Mouse (Mus musculus) T-helper 17 cell (primary cell): Measurements from ENCODE around the gene Tmem262.
"Not testable (repeated sequence)": the region's sequence is repeated elsewhere in the genome, so short reads cannot be mapped to it uniquely, and the experiment has no call there.

Experiments used
- in situ Hi-C, 2 experiments: fragments of 300-600 bp; cut with MboI, MseI; formaldehyde crosslinking; loops; 1 replicate in 1 of 2; 2 replicates in 1 of 2; pipeline ENCODE4 v1.15.1; 2025; ENCODE audit warnings: high pct_unique_total_duplicates in 2 of 2

Tmem262 gene

GRCm38 (mm10) chr19:6079983-6080480 lies at the start of gene Tmem262:
Gene Tmem262, plus strand, starts transcription at chr19:6080033.
- in situ Hi-C loops, result no loop called here

DNA sequence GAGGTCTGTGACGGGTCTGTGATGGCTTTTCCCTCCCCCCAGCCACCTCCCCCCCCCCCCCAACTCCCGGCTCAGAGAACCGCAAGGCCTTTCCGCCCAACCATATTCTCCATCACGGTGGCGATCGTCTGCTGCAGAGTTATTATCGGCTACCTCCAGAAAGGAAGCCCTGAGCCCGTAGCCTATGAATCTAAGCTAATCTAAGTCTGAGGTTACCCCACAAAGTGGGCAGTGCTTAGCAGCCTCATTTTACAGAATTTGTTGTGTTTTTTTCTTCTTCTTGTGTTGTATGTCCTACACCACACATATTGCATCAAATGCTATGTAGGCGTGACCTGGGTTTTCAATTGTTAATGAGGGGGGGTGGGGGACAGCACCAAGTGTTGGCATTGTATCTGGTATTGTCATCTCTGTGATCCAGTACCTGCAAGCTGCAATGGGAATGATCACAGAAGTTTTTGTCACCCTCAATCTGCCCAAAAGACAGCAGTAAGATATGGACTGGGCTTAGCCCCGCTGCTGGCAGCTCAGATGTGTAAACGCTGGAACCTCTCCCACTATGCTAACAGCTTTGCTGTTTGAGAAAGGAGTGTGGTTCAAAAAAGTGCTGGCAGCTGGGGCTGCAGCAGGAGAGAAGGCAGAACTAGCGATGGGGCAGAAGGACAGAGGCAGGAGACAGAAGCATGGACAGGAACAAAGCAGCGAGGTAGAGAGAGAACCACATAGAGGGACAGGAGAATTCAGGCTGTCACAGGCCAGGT lies 49.1 kb upstream of the Tmem262 start:
- in situ Hi-C loops, result loop anchor here in 1 of 2 experiments (10.0 kb wide), 1 partner anchor 804 kb away; no protein-coding TSS in a partner anchor

- in situ Hi-C loops, result loop anchor here in 1 of 2 experiments (5.0 to 10.0 kb wide), 2 partner anchors 69 to 799 kb away; no protein-coding TSS in a partner anchor
Measured at GRCm38 (mm10) chr19:6035966-6036585, 43.8 kb upstream of the Tmem262 start.

DNA sequence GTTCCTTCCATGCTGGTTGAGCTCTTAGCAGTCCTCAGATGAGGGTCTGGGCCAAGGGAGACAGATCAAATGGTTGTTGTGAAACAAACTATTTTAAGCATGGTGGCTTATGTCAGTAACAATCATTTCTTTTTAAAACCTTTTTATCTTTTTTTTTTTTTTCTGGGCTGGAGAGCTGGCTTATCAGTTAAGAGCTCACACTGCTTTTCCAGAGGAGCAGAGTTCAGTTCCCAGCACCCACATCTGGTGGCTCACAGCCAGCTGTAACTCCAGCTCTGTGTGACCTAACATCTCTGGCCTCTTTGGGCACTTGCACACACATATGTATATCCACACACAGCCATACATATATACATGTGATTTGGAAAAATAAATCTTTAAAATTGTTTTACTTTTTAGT lies 42.1 kb upstream of the Tmem262 start:
- in situ Hi-C loops, result loop anchor here in 1 of 2 experiments (5.0 to 10.0 kb wide), 2 partner anchors 70 to 797 kb away; no protein-coding TSS in a partner anchor

DNA sequence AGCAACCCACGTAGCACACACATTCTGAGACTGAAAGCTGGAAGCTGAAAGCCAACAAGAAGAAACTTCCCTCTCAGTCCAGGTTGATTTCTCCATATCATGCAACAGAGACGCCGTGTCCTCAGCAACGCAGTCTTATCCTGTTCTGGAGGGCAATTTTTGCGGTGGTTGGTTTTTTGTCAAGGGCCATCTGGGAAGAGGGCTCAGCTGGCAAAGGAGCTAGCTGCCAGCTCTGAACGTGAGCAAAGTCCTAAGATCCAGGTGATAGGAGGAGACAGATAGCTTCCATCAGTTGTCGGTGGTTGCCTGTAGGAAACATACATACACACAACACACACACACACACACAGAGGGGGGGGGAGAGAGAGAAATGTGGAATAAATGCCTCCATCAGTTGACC lies 41.5 kb upstream of the Tmem262 start:
- in situ Hi-C loops, result loop anchor here in 1 of 2 experiments (5.0 to 10.0 kb wide), 2 partner anchors 71 to 796 kb away; no protein-coding TSS in a partner anchor

DNA sequence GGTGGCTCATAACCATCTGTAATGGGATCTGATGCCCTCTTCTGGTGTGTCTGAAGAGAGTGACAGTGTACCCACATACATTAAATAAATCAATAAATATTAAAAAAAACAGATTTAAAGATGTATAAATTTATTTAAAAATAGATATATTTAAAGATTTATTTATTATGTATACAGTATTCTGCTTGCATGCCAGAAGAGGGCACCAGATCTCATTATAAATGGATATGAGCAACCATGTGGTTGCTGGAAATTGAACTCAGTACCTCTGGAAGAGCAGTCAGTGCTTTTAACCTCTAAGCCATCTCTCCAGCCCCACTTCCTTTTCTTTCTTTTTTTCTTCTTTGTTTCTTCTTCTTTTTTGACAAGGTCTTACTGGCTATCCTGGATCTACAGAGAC lies 39.8 kb upstream of the Tmem262 start:
- in situ Hi-C loops, result no loop called here

- in situ Hi-C loops, result no loop called here
Measured at GRCm38 (mm10) chr19:6042293-6042692, 37.5 kb upstream of the Tmem262 start.

GRCm38 (mm10) chr19:6044102-6044501 lies 35.7 kb upstream of the Tmem262 start:
- in situ Hi-C loops, result not testable (repeated sequence)

- in situ Hi-C loops, result no loop called here
Measured at GRCm38 (mm10) chr19:6045366-6046293, 34.2 kb upstream of the Tmem262 start.

- in situ Hi-C loops, result no loop called here
Measured at GRCm38 (mm10) chr19:6046294-6047153, 33.3 kb upstream of the Tmem262 start, which contains the start of gene Syvn1. Gene Syvn1, plus strand, starts transcription at chr19:6046576.

DNA sequence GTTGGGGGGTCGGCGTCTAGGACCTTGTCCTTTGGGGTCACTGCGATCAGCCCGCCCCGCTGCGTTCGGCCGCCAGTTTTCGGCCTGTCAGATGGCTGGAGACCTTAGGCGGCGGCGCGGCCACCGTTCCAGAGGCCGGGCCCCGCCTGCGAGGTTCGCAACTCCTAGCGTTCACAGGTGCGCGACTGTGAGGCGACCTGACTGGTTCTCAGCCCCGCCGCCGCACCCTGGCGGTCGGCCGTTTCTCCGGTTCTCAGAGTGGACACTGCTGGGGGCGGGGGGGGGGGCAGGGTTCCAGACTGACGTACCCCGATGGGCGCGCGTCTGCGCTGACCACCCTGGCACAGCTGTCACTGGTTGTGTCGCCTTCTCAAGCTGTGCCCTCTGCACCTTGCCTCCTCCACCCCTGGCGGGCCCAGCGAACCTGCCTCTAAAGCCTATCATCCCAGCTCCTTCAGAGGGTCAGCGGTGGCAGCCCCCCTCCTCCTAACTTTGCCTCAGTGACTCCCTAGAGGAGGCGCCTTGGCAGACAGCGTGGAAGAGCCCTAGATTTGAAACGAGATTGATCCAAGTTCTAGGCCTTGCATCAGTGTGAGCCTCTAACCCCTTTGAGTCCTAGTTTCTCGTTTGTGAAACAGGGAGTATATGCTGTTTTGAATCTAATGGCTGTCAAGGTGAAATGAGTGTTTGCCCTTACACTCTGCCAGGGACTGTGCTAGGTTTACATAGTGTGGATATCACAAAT lies 32.5 kb upstream of the Tmem262 start:
- in situ Hi-C loops, result no loop called here

DNA sequence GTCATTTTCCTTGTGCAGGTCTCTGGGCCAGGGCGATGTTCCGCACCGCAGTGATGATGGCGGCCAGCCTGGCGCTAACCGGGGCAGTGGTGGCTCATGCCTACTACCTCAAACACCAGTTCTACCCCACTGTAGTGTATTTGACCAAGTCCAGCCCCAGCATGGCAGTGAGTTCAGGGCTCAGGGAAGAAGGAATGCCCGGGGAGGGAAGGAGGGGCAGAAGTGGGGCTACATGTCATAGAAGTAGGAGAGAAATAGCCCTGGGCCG lies 32.0 kb upstream of the Tmem262 start:
- in situ Hi-C loops, result no loop called here

DNA sequence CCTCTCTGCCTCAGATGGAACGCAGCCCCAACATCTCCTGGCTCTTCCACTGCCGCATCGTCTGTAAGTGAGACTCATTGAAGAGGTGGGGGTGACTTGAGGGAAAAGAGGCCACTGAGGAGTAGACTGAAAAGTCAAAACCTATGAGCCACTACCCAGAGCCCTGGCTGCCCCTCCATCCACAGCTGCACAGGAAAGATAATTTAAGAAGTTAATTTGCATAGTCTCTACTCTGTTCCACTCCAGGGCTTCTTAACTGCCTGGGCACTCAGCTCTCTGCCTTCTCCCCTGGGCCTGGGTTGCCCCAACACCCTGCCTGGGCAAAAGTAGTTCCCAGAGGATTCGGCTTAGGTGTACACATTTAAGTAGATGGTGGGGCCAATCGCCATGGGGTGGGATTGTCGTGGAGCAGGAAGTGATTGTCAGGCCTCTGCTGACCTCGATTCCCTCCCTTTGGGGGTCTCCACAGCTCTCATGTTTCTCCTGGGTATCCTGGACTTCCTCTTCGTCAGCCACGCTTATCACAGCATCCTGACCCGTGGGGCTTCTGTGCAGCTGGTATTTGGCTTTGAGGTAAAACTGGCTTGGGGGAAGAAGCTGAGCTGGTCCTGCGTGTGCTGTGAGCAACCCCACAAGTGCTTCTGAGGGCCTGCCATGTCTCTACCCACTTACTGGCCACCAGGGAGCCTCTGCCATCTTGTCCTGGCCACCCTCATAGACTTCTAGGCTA lies 31.0 kb upstream of the Tmem262 start:
- in situ Hi-C loops, result no loop called here

- in situ Hi-C loops, result no loop called here
Measured at GRCm38 (mm10) chr19:6052516-6052915, 27.3 kb upstream of the Tmem262 start.

DNA sequence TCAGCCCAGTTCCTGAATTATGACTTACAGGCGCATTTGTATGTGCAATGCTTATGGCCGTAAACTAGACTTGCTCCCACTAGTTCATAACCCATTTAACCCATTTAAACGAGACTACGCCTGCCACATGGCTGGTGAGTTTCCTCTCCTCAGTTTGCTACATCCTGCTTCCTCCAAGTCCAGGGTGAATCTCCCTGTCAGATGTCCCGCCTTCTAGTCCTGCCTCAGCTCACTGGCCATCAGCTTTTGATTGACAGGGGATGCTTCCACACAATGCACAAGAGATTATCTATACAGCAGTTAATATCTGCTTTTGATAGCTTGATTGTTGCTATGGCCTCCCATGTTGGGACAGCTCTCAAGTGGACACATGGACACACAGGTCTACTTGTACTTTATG lies 25.5 kb upstream of the Tmem262 start:
- in situ Hi-C loops, result no loop called here

DNA sequence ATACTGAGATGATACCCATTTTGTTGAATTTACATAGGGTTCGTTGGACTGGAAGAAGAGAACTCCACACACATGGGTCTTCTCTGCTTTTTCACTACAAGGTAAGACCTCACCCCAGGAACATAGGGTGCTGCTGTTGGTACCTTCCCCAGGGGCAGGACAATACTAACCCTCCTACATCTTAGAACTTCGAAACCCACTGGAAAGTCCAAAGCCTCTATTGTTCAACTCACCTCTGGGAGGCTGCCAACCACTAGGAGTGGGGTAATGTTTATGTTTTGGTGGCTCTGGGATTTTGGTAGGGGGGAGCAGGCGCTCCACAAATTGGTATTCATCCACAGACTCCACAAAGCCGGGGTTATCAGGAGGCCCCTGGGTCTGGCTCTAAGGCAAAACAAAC lies 23.1 kb upstream of the Tmem262 start:
- in situ Hi-C loops, result no loop called here

DNA sequence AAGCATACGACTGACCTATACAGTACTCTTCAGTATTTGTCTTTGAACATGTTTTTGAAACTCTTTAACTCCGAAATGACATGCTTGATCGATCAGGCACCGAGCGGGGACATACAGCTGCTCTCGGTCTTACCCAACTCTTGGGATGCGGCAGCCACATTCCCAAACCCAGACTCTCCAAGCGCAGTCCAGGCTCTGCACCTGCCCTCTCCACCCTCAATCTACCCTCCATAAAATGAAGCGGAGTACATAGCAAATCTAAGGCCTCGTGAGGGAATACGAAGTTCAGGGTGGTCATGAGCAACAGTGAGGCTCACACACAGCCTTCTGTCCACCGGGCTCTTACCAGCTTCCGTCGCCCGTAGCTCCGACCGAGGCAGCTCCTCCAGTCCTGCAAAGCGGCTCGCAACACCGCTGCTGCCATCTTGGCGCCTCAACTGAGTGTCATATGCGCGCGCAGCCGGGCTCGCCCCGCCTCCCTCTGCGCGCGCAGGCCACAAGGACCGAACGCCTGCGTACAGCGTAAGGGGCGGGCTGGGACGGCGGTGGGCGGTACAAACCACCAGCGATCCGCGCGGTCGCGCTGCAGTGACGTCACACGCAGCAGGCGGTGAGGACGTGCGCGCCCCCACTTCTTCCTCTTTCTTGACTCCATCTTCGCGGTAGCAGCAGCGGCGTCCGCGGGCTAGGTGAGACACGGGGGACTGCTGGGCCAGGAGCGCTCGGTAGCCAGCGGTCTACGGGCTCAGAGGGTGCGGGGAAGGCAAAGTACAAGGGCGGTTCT lies 22.3 kb upstream of the Tmem262 start, which contains the start of the genes Mrpl49 and Fau:
Gene Mrpl49, minus strand, starts transcription at position 473 of the 784 bp plus-strand sequence.
Gene Fau, plus strand, starts transcription at position 532 of the 784 bp plus-strand sequence.
- in situ Hi-C loops, result no loop called here

DNA sequence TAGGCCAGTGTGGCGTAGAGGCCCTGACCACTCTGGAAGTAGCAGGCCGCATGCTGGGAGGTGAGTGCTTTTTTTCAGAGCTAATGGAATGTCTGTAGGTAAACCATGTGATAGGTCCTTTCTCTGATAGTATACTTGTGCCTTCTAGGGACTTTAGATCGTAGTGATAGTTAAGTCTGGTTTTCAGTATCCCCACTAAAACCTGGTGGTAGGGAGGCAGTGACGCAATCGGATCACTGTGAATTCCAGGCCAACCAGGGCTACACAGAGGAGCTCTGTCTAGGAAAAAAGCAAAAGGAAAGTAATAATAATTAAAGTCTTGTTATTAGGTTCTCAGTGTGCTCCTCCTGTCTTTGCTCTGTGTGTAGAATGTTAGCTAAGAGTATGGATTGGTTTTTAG lies 21.3 kb upstream of the Tmem262 start:
- in situ Hi-C loops, result no loop called here
